Mouse (Mus musculus) adrenal gland, adult 2 months (tissue): ENCODE measurements around the gene Dnajc1. TPM values are rescaled to one million over a fixed set of nuclear protein-coding genes. Genes with fewer than 3 reads are reported as not detected.

Source experiments
- DNase-seq: peaks from one replicate; pipeline ENCODE4 v3.0.0; 2021
- long read RNA-seq: library from polyadenylated mRNA; stranded (forward); transcript quantifications from one replicate; pipeline ENCODE4 v2.0.0, GENCODE M21; 2021
- polyA plus RNA-seq: library from polyadenylated mRNA; depleted of rRNA; stranded (reverse); fragments of >200 nt; gene quantifications from 2 replicates; pipeline ENCODE4 v1.2.3, GENCODE M21; 2012; rRNA removed
- total RNA-seq, 2 experiments: library from RNA; stranded (reverse); gene quantifications; 2 replicates each; pipeline ENCODE4 v1.2.3; 2021

Dnajc1 gene
- 10 to 100 TPM; 32.1 to 39.7 TPM for total RNA-seq
- polyA plus RNA-seq, result 76.4 and 94.4 TPM in 2 replicates
- long read RNA-seq, full-length matches to known transcripts, result 25 of 29 reads
- long read RNA-seq, partial matches to known transcripts, result 1 of 29 reads
- long read RNA-seq, other reads (novel, unspliced or antisense), result 3 of 29 reads

GRCm38 (mm10) chr2:18392331-18393021 lies at the start of gene Dnajc1:
TSS of gene Dnajc1 (minus strand) at chr2:18392830.
- peak; percentile 95 for DNase-seq

GRCm38 (mm10) chr2:18441871-18442270 lies 49.2 kb upstream of the Dnajc1 start:
- DNase-seq, result peak; percentile 24

- DNase-seq, result no peak
Observed at GRCm38 (mm10) chr2:18415242-18415641, 22.6 kb upstream of the Dnajc1 start.

- DNase-seq, result no peak
Observed at GRCm38 (mm10) chr2:18403679-18404078, 11.0 kb upstream of the Dnajc1 start.

- DNase-seq, result no peak
Observed at GRCm38 (mm10) chr2:18401771-18402170, 9.1 kb upstream of the Dnajc1 start.

- DNase-seq, result no peak
Observed at GRCm38 (mm10) chr2:18393022-18393519, 441 bp upstream of the Dnajc1 start.

GRCm38 (mm10) chr2:18391861-18392260 lies 769 bp downstream of the Dnajc1 start:
- no peak for DNase-seq

GRCm38 (mm10) chr2:18389631-18390030 lies 3.0 kb downstream of the Dnajc1 start:
- DNase-seq, result no peak

GRCm38 (mm10) chr2:18381662-18382061 lies 11.0 kb downstream of the Dnajc1 start:
- no peak for DNase-seq

GRCm38 (mm10) chr2:18372400-18373182 lies 20.0 kb downstream of the Dnajc1 start:
- DNase-seq, result no peak

- no peak for DNase-seq
Observed at GRCm38 (mm10) chr2:18370794-18371498, 21.7 kb downstream of the Dnajc1 start.

GRCm38 (mm10) chr2:18364402-18364801 lies 28.2 kb downstream of the Dnajc1 start:
- DNase-seq, result no peak

GRCm38 (mm10) chr2:18355293-18355692 lies 37.3 kb downstream of the Dnajc1 start:
- no peak for DNase-seq

GRCm38 (mm10) chr2:18352620-18353019 lies 40.0 kb downstream of the Dnajc1 start:
- no peak for DNase-seq

- DNase-seq, result no peak
Observed at GRCm38 (mm10) chr2:18343464-18343863, 49.2 kb downstream of the Dnajc1 start.

- no peak for DNase-seq
Observed at GRCm38 (mm10) chr2:18318671-18319070, 74.0 kb downstream of the Dnajc1 start.

GRCm38 (mm10) chr2:18317503-18318281 lies 74.9 kb downstream of the Dnajc1 start:
- DNase-seq, result no peak

GRCm38 (mm10) chr2:18316909-18317308 lies 75.7 kb downstream of the Dnajc1 start:
- no peak for DNase-seq

GRCm38 (mm10) chr2:18310261-18311104 lies 82.1 kb downstream of the Dnajc1 start:
- no peak for DNase-seq
